Mouse (Mus musculus): ENCODE results near the gene Tgif1. TPM values are rescaled to one million over a fixed set of nuclear protein-coding genes. Genes with fewer than 3 reads are reported as not detected.

The Tgif1 gene
- total and polyA plus RNA-seq, 2 experiments: 10.6 to 17.0 TPM

- 1% methylated on average over 23 of the region's 23 CpGs for WGBS
- peak overlapping the region; percentile 65 for H3K4me3 ChIP-seq (ENCODE audit: insufficient read depth, low read depth, low read length)
- H3K79me2 ChIP-seq (ENCODE audit: control insufficient read depth, insufficient read depth, low read length): peaks cover 5% of the 10 kb centered on the region; the same call in 1 of the 2 replicates
- no peaks in the 10 kb centered on the region for H3K27me3 ChIP-seq (ENCODE audit: control insufficient read depth, insufficient read depth, low read length)
- H3K4me1 ChIP-seq (ENCODE audit: control insufficient read depth, insufficient read depth, low read length): peaks cover 18% of the 10 kb centered on the region
- H3K36me3 ChIP-seq (ENCODE audit: control insufficient read depth, insufficient read depth, low read length): peaks cover 6% of the 10 kb centered on the region
- peak; percentile 48 for DNase-seq (ENCODE audit: extremely low read depth, low read depth, low spot score)
- no peak for TF ChIP-seq CTCF (IDR thresholded peaks at IDR 0.05; ENCODE audit: low read depth, low read length)
- 0 out of 2 replicates have a peak, but pooled peaks have one; percentile 16 for TF ChIP-seq POLR2A (IDR thresholded peaks at IDR 0.05; ENCODE audit: extremely low read depth, insufficient read depth, low read length)
- H3K27ac ChIP-seq (replicated peaks; ENCODE audit: insufficient read depth, low read depth, low read length): peak overlapping the region; percentile 86
- peak overlapping the region; percentile 80 for H3K9ac ChIP-seq (ENCODE audit: low read depth, low read length)
These were observed 4.6 kb downstream of the Tgif1 start for GRCm38 (mm10) chr17:70848511-70849398.

GRCm38 (mm10) chr17:70847751-70848510 lies 5.4 kb downstream of the Tgif1 start:
- Histone ChIP-seq H3K4me1 (ENCODE audit: control insufficient read depth, insufficient read depth, low read length) (peaks cover 18% of the 10 kb centered on the region), H3K4me3 (ENCODE audit: insufficient read depth, low read depth, low read length) (peak overlapping the region; percentile 40), H3K9ac (ENCODE audit: low read depth, low read length) (peak overlapping the region; percentile 52), H3K27ac (replicated peaks; ENCODE audit: insufficient read depth, low read depth, low read length) (peak overlapping the region; percentile 86), H3K36me3 (ENCODE audit: control insufficient read depth, insufficient read depth, low read length) (peaks cover 12% of the 10 kb centered on the region), H3K79me2 (ENCODE audit: control insufficient read depth, insufficient read depth, low read length) (peaks cover 7% of the 10 kb centered on the region; the same call in 1 of the 2 replicates), H3K27me3 (ENCODE audit: control insufficient read depth, insufficient read depth, low read length) (no peaks in the 10 kb centered on the region)
- WGBS: under 1% methylated on average over 17 of the region's 17 CpGs
- DNase-seq (ENCODE audit: extremely low read depth, low read depth, low spot score): peak; percentile 78
- no peak for TF ChIP-seq POLR2A (IDR thresholded peaks at IDR 0.05; ENCODE audit: extremely low read depth, insufficient read depth, low read length)
- TF ChIP-seq CTCF (IDR thresholded peaks at IDR 0.05; ENCODE audit: low read depth, low read length): no peak

DNA sequence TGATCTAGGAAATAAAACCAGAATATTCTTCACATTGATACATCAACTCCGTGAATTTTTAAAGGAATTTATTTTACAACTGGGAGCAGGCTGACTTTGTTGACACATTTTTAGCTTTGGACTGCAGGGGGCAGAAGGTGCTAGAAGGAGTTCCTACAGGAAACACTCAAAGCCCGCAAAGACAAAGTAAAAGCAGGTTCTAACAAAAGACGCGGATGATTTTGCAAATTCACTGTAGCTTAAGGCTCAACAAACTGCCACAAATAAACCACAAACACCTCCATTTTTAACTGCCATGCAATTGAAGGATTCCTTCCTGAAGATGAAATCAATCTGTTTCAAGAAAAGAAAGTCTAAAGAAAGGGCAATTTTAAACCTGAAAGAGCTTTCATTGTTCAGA lies 6.3 kb downstream of the Tgif1 start:
- peaks cover 7% of the 10 kb centered on the region; the same call in 1 of the 2 replicates for H3K79me2 ChIP-seq (ENCODE audit: control insufficient read depth, insufficient read depth, low read length)
- H3K9ac ChIP-seq (ENCODE audit: low read depth, low read length): no peak overlapping the region
- peaks cover 18% of the 10 kb centered on the region for H3K4me1 ChIP-seq (ENCODE audit: control insufficient read depth, insufficient read depth, low read length)
- no peak for TF ChIP-seq POLR2A (IDR thresholded peaks at IDR 0.05; ENCODE audit: extremely low read depth, insufficient read depth, low read length)
- peak; percentile 46 for TF ChIP-seq CTCF (IDR thresholded peaks at IDR 0.05; ENCODE audit: low read depth, low read length)
- DNase-seq (ENCODE audit: extremely low read depth, low read depth, low spot score): peak; percentile 70
- under 1% methylated on average over 4 of the region's 4 CpGs for WGBS
- H3K36me3 ChIP-seq (ENCODE audit: control insufficient read depth, insufficient read depth, low read length): peaks cover 16% of the 10 kb centered on the region
- no peak overlapping the region for H3K27ac ChIP-seq (replicated peaks; ENCODE audit: insufficient read depth, low read depth, low read length)
- H3K27me3 ChIP-seq (ENCODE audit: control insufficient read depth, insufficient read depth, low read length): no peaks in the 10 kb centered on the region
- H3K4me3 ChIP-seq (ENCODE audit: insufficient read depth, low read depth, low read length): no peak overlapping the region

- Histone ChIP-seq H3K79me2 (ENCODE audit: control insufficient read depth, insufficient read depth, low read length) (peaks cover 7% of the 10 kb centered on the region; the same call in 1 of the 2 replicates), H3K4me1 (ENCODE audit: control insufficient read depth, insufficient read depth, low read length) (peaks cover 18% of the 10 kb centered on the region), H3K27ac (replicated peaks; ENCODE audit: insufficient read depth, low read depth, low read length) (peak overlapping the region; percentile 67), H3K36me3 (ENCODE audit: control insufficient read depth, insufficient read depth, low read length) (peaks cover 17% of the 10 kb centered on the region), H3K27me3 (ENCODE audit: control insufficient read depth, insufficient read depth, low read length) (no peaks in the 10 kb centered on the region), H3K9ac (ENCODE audit: low read depth, low read length) (peak overlapping the region; percentile 18), H3K4me3 (ENCODE audit: insufficient read depth, low read depth, low read length) (no peak overlapping the region)
- DNase-seq (ENCODE audit: extremely low read depth, low read depth, low spot score): peak; percentile 44
- 26% methylated on average over 8 of the region's 8 CpGs for WGBS
- TF ChIP-seq CTCF (IDR thresholded peaks at IDR 0.05; ENCODE audit: low read depth, low read length) (no peak), POLR2A (IDR thresholded peaks at IDR 0.05; ENCODE audit: extremely low read depth, insufficient read depth, low read length) (no peak)
These were observed 7.2 kb downstream of the Tgif1 start for GRCm38 (mm10) chr17:70846111-70846644.

DNA sequence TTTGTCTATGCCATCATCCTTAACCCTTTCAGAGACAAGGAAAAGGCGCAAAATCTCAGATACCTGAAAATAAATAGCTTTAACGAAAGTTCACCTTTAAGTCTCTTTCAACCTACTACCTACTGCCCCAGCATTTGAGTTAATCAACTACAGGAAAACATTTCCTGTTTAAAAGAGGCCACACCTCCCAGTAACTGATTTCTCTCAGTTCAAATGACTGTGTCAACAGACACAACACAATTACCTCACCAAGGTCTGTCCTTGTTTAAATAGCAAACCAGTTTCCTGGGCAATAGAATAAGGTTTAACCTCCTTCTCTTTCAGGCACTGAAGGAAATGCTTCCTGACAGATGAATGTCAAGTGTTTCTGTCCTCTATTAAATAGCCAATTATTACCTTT lies 7.8 kb downstream of the Tgif1 start:
- Histone ChIP-seq H3K36me3 (ENCODE audit: control insufficient read depth, insufficient read depth, low read length) (peaks cover 17% of the 10 kb centered on the region), H3K9ac (ENCODE audit: low read depth, low read length) (no peak overlapping the region), H3K79me2 (ENCODE audit: control insufficient read depth, insufficient read depth, low read length) (peaks cover 7% of the 10 kb centered on the region; the same call in 1 of the 2 replicates), H3K4me3 (ENCODE audit: insufficient read depth, low read depth, low read length) (no peak overlapping the region), H3K27me3 (ENCODE audit: control insufficient read depth, insufficient read depth, low read length) (no peaks in the 10 kb centered on the region), H3K27ac (replicated peaks; ENCODE audit: insufficient read depth, low read depth, low read length) (peak overlapping the region; percentile 75), H3K4me1 (ENCODE audit: control insufficient read depth, insufficient read depth, low read length) (peaks cover 18% of the 10 kb centered on the region)
- TF ChIP-seq CTCF (IDR thresholded peaks at IDR 0.05; ENCODE audit: low read depth, low read length): no peak
- TF ChIP-seq POLR2A (IDR thresholded peaks at IDR 0.05; ENCODE audit: extremely low read depth, insufficient read depth, low read length): no peak
- peak; percentile 98 for DNase-seq (ENCODE audit: extremely low read depth, low read depth, low spot score)
- 18% methylated on average over 2 of the region's 2 CpGs for WGBS

Data from liver, adult 2 months (tissue).